Mouse (Mus musculus) heart, embryonic 10.5 days (tissue): ENCODE measurements at regions not wholly inside any gene's neighbourhood (a gene's known extent, or its start where the extent isn't known, plus 50 kb on each side); places are given as distances from the start of the nearest gene placed in this dataset.

Experiments used
- DNase-seq: peaks from one replicate; pipeline ENCODE4 v3.0.0-alpha.2; 2017; ENCODE audit warnings: low spot score
- H3K27ac ChIP-seq: fragments of 300-500 bp; sonication (generic); 2 replicates; pipeline ENCODE4 v1.5.1; 2016; ENCODE audit warnings: mild to moderate bottlenecking
- H3K27me3 ChIP-seq: fragments of 300-500 bp; sonication (generic); 2 replicates; pipeline ENCODE4 v1.6.1; 2016; ENCODE audit warnings: mild to moderate bottlenecking; ENCODE audit not compliant: poor library complexity, insufficient read depth, severe bottlenecking
- H3K36me3 ChIP-seq: fragments of 300-500 bp; sonication (generic); 2 replicates; pipeline ENCODE4 v1.6.1; 2016; ENCODE audit warnings: mild to moderate bottlenecking, moderate library complexity
- H3K4me1 ChIP-seq: fragments of 300-500 bp; sonication (generic); 2 replicates; pipeline ENCODE4 v1.6.1; 2016; ENCODE audit warnings: mild to moderate bottlenecking
- H3K4me3 ChIP-seq: fragments of 300-500 bp; sonication (generic); 2 replicates; pipeline ENCODE4 v1.5.1; 2016; ENCODE audit warnings: mild to moderate bottlenecking, moderate library complexity
- H3K9me3 ChIP-seq: fragments of 300-500 bp; sonication (generic); 2 replicates; pipeline ENCODE4 v1.6.1; 2016; ENCODE audit warnings: mild to moderate bottlenecking, moderate library complexity
- WGBS: fragments of 180-500 bp; shearing (Covaris S2); methylation state at CpG from one replicate; pipeline ENCODE4 v1.1.7; 2016; 5-methylcytosine and 5-hydroxymethylcytosine counted together

DNA sequence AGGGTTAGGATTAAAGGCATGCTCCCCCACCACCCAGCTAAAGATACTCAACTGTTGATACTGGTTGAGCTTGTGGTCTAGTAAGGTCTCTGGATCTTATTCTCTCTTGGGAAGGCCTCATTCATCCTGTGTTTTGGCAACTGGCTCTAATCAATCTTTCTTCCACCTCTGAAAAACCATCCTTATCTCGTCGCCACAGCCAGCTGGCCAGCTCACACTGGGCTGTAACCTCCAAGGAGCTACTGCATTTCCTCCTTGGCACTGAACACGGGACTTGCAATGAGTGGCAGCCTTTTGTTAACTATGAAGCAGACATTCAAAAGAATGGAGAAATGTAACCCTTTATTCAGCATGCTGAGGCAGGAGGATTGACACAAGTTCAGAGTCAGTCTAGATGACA, 61.4 kb upstream of the Slc6a6 start:
- H3K36me3 ChIP-seq, result no peaks in the 10 kb centered on the region
- H3K27me3 ChIP-seq, result no peaks in the 10 kb centered on the region
- no peak for DNase-seq
- H3K27ac ChIP-seq, result no peak overlapping the region
- H3K4me3 ChIP-seq, result no peak overlapping the region
- no peaks in the 10 kb centered on the region for H3K9me3 ChIP-seq
- WGBS, result 29% methylated on average over 3 of the region's 3 CpGs
- H3K4me1 ChIP-seq, result peaks cover 30% of the 10 kb centered on the region

DNA sequence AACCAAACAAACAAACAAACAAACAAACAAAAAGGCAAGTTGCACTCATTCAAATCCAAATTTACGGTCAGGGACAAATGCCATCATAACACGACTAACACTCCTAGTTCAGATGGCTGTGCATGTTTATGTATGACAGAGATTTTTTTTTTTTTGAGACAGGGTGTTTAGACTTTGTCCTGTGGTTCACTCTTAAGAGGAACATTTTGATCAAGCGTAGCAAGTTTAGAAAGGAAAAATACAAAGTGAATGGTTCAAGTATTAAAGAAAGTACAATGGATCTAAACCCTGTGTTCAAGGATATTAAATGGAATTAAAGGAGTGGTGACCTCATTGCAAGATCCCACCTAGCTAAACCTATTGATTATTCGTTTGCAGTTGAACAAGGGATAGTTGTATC, 60.2 kb upstream of the Slc6a6 start:
- Histone ChIP-seq H3K36me3 (no peaks in the 10 kb centered on the region), H3K4me1 (peaks cover 20% of the 10 kb centered on the region), H3K4me3 (no peak overlapping the region), H3K9me3 (no peaks in the 10 kb centered on the region), H3K27me3 (no peaks in the 10 kb centered on the region), H3K27ac (no peak overlapping the region)
- DNase-seq, result no peak
- WGBS, result 87% methylated on average over 4 of the region's 4 CpGs

DNA sequence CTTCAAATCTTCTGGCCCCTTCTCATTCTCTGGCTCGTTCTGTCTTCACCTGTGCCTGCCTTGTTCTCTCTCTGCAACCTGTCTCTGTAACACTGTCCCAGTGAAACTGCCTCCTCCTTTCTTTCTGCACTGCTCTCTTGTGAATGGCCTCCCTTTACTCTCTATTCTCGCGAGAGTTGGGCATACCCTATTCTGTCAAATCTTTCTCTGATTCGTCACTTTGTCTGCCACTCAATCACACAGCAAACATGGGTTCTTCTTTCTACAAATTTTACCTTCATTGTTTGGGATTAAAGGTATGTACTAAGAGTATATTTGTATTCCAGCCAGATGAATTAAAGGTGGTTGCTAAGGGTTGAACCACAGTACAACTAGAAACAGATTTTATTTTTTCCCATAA, 54.6 kb upstream of the Slc6a6 start:
- 85% methylated on average over 4 of the region's 4 CpGs for WGBS
- no peaks in the 10 kb centered on the region for H3K36me3 ChIP-seq
- H3K27ac ChIP-seq, result no peak overlapping the region
- DNase-seq, result no peak
- H3K4me3 ChIP-seq, result no peak overlapping the region
- H3K4me1 ChIP-seq, result no peaks in the 10 kb centered on the region; the same call in 1 of the 2 replicates
- H3K27me3 ChIP-seq, result peaks cover 14% of the 10 kb centered on the region; the same call in 1 of the 2 replicates
- H3K9me3 ChIP-seq, result no peaks in the 10 kb centered on the region

DNA sequence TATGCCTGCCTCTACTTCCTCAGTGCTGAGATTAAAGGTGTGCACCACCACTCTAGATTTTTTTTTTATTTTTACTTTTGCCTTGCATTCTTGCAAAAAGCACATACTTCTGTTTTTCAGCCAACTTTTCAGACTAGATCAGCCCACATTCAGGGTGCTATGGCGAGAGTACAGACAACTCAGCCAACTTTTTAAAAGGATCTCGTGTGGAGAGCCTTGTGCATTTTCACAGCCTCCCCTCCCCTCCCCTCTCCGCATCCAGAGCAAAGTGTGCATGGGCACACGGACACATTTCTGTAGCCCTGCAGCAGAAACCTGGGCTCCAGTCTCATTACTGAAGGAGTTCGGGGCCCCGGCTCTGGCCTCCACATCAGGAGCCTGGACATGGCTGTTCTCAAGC, 52.6 kb upstream of the Slc6a6 start:
- Histone ChIP-seq H3K27me3 (peaks cover 23% of the 10 kb centered on the region; the same call in 1 of the 2 replicates), H3K9me3 (no peaks in the 10 kb centered on the region), H3K4me1 (no peaks in the 10 kb centered on the region; the same call in 1 of the 2 replicates), H3K4me3 (no peak overlapping the region), H3K36me3 (no peaks in the 10 kb centered on the region), H3K27ac (no peak overlapping the region)
- 85% methylated on average over 6 of the region's 6 CpGs for WGBS
- no peak for DNase-seq
